Mouse (Mus musculus) ovary, adult 18-20 months (tissue): ENCODE data around the gene Cldn22.

Source experiments
- DNase-seq: peaks from one replicate; pipeline ENCODE4 v3.0.0; 2022; ENCODE audit warnings: low spot score, mixed read lengths

Gene Cldn22

DNA sequence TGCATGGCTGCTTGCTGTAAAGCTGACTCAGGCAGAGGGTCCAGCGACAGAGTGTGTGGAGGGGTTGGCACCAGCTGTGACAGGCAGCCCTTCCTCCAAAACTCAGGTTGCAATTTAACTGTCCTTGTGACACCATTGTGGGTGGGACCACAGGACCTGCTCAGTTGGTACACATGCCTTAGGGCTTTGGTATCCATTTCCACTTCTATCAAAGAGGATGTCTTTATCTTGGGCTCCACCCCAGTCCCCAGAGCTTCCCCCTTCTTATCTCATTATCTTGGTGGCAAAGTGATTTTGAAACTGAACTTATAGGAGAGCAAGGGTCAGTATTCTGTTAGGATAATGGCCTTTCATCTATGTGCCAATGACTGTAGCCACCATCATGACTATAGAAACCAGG lies 9.7 kb downstream of the Cldn22 start:
- no peak for DNase-seq

DNA sequence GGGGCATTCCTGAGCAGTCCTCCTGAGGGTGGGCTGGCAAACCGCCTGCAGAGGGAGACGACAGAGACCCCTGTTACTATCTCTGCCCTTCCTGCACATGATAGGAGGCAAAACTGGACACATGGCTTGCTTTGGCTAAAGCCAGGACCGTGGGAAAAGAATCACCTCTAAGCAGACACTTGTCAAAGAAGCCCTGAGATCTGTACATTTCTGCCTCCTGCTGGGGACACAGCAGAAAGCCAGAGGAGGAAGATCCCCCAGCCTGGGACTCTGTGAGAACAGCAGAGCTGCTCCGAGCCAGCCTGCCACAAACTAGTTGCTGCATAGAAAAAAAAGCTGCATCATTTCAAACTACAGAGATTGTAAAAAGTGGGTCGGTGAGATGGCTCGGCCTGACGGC lies 18.8 kb downstream of the Cldn22 start:
- no peak for DNase-seq

GRCm38 (mm10) chr8:47843651-47844050 lies 19.4 kb downstream of the Cldn22 start:
- no peak for DNase-seq

DNA sequence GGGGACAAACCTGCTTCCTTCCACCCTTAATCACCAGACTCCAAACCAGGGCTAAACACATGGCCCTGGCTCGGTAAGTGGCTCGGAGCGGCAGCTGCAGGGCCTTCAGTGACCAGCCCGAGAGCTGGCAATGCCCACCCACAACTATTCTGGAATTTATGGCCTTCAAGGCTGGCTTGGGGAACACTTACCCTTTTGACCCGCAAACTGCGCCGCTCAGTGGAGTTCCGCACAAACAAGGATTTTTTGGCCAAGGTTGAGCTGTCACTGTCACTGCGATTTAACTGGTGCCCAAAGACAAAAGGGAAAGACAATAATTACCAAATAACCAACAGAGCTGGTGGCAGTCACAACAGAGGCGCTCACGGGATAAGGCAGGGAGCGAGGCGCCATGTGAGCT lies 21.7 kb downstream of the Cldn22 start:
- DNase-seq = no peak

DNA sequence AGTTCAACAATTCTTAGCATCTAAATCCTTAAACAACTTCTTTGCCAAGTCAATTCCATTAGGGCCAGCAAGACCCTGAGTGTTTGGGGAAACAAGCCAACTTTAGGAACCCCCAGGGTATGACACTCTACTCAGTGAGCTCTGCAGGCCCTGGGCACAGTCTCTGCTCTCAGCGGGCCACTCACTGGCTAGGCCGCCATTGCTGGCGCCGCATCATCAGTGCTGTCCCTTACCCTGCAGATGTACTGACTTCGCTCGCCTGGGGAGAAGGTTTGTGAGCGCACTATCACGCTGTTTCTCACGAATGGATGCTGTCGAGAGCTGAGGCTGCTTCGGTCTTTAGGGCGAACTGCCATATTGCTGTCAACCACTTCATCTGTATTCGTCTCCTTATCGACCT lies 22.9 kb downstream of the Cldn22 start:
- DNase-seq = no peak

- DNase-seq = no peak
Measured at GRCm38 (mm10) chr8:47847931-47848330, 23.6 kb downstream of the Cldn22 start.

DNA sequence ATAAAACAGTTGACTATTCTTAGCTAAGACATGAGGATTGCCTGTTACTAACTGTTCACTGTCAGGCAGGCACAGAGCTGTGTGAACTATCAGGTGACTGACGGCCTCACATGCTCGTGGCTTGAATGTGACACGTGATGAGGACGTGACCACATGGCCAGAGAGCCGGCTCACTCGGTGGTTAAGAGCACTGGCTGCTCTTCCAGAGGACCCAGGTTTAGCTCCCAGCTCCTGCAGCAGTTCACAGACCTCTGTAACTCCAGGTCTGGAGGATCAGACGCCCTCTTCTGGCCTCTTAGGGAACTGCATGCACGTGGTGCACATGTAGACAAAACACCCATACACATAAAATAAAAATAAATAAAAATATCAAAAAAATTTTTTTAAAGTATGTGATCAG lies 25.6 kb downstream of the Cldn22 start:
- no peak for DNase-seq

GRCm38 (mm10) chr8:47851824-47852502 lies 27.7 kb downstream of the Cldn22 start:
- DNase-seq = peak; percentile 20

GRCm38 (mm10) chr8:47852737-47853136 lies 28.5 kb downstream of the Cldn22 start:
- no peak for DNase-seq

GRCm38 (mm10) chr8:47853356-47853755 lies 29.1 kb downstream of the Cldn22 start:
- DNase-seq = no peak

- DNase-seq = no peak
Measured at GRCm38 (mm10) chr8:47859259-47859658, 35.0 kb downstream of the Cldn22 start.

GRCm38 (mm10) chr8:47866568-47866967 lies 42.3 kb downstream of the Cldn22 start:
- no peak for DNase-seq

DNA sequence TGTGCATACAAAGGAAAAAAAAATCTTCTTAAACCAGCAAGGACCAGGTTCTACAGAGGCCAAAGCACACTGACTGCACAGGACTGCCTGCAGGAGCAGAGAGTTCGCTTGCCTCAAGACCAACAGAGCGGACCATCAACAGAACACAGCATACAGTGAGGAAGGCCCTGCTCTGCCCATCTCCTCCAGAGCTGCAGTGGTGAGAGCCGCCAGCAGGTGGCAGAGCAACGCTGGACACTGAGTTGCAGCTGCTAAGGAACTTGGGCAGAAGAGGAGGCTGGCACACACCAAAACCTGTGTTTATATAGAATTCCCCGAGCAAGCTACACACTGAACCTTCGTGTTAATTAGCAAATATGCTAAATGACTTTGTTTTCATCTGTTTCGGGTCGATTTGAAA lies 42.8 kb downstream of the Cldn22 start:
- DNase-seq = peak; percentile 31

- no peak for DNase-seq
Measured at GRCm38 (mm10) chr8:47872361-47873107, 48.3 kb downstream of the Cldn22 start.

DNA sequence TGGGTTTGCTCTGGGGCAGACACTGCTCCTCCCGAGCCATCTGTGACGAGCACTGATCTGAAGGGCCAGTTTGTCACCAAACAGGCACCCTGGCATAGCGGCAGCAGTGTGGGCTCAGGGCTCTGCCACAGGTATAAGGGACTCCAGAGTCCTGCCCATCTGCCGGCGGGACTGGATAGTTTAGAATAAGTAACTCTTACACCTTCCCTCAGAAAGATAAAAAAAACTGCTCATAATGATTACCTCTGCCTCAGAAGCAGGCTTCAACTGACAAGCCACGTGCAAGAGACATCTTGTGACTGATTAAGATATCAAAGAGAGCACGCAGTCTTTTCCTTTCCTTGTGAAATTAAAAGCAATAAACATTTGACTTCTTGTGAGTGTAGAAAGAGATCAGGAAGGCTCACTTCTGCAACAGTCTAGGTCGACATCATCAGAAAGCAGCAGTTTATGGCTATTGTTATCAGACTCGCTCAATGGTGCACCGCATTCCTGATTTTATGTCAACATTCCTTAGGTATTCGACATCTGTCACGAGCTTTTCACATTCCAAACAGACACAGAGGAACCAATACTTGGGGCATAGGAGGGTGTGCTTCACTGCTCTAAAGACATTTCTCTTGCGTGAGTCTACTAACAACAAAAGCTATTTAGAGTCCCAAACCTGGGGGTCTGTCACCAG lies 50.4 kb downstream of the Cldn22 start:
- no peak for DNase-seq
